Mouse (Mus musculus): ENCODE measurements around the gene Xrcc1. TPM values are rescaled to one million over a fixed set of nuclear protein-coding genes. Genes with fewer than 3 reads are reported as not detected.

Xrcc1 gene
- polyA plus RNA-seq, 1 experiment from 2014 or later, result 110 TPM

DNA sequence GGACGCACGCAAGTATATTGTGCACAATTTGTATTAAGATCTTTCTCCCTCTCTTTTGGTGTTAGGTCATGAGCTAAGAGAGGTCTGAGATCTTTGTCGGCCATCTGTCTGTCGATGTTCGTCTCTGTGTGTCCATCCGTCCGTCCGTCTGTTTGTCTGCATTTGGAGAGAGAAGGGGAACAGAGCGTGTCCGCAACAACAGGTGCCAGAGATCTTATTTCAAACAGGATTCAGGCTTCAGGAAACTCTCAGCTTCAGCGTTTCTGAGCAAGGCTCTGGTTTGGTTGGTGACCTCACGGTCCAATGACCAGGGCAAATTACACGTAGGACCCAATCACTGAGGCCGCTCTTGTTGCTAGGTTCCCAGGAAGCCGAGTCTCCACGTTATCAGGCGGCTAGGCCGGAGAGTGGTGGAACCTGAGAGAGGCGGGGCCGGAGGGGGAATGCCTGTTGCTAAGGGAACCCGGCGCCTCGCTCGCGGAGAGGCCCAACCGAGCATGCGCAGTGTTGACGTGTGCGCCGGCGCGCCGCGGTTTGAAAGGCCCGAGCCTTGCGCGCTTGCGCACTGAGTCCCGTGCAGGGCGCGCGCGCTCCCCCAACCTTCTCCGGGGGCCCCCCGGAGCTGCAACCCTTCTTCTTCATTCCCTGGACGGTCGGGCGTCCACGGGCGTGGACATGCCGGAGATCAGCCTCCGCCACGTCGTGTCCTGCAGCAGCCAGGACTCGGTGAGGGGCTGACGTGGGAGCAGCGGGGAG is 723 bp downstream of the Xrcc1 start:
- Histone ChIP-seq H3K9me3 (no peaks in the 10 kb centered on the region), H3K4me3 (peak overlapping the region; percentile 78), H3K27me3 (no peaks in the 10 kb centered on the region), H3K36me3 (peaks cover 33% of the 10 kb centered on the region), H3K4me1 (peaks cover 21% of the 10 kb centered on the region), H3K27ac (peak overlapping the region; percentile 87), H3K4me2 (peak overlapping the region; percentile 66), H3K9ac (peak overlapping the region; percentile 74)
- WGBS, result under 1% methylated on average over 57 of the region's 57 CpGs
- ATAC-seq (ENCODE audit: insufficient number of reproducible peaks, low FRiP score, low TSS enrichment, low read depth), result peak; percentile 98

DNA sequence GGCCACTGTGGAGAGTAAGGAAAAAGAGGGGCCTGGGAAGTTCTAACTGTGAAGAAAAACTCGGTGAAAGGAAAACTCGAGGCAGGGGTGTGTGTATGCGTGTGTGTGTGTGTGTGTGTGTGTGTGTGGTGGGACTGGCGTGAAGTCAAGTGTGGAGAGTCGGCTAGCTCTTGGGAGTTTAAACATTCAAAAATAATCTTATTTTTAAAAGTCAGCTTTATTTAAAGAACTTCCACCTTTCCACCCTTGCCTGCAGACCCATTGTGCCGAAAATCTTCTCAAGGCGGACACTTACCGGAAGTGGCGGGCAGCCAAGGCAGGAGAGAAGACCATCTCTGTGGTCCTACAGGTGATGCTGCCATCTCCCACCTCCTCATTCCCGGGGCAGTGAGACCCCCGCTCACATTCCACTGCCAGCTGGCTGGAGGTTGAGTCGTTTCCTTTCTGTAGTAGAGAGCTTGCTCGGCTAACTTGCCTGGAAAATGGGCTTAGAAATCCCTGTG is 1.5 kb downstream of the Xrcc1 start:
- Histone ChIP-seq H3K36me3 (peaks cover 39% of the 10 kb centered on the region), H3K27ac (peak overlapping the region; percentile 87), H3K4me2 (peak overlapping the region; percentile 66), H3K9ac (peak overlapping the region; percentile 74), H3K4me3 (peak overlapping the region; percentile 78), H3K9me3 (no peaks in the 10 kb centered on the region), H3K27me3 (no peaks in the 10 kb centered on the region), H3K4me1 (peaks cover 21% of the 10 kb centered on the region)
- whole genome bisulfite sequencing, result 23% methylated on average over 13 of the region's 13 CpGs
- no peak for ATAC-seq (ENCODE audit: insufficient number of reproducible peaks, low FRiP score, low TSS enrichment, low read depth)

DNA sequence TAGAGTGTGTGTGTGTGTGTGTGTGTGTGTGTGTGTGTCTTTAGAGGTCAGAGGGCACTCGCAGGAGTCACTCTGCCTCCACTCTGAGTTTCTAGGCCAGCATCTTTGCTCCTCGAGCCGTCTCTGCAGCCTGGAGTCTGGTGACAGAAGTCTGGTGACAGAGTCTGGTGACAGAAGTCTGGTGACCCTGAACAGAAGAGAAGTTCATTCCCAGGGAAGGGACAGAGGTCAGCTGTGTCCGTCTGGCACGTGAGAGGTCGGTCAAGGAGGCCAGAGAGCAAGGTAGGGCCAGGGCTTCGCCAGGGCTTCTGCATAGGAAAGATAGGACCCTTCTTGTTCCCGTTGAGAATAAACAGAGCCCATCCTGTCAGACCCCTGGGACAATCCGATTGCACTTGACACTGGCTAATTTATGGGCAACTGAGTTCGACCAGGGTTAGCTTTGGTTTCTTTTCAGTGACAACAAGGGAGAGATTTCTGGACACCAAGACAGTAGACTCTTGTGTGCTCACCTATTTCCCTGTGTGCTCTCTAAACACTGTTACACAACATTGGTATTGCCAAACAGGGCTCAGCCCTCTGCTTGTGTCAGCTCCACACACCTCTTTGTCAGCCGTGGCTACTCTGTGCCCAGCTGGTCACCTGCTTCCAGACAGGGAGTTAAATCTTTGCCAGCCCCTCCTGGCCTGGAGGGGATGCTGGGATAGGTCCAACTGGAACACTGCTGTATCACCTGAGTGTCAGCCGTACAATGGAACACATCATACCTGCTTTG is 6.1 kb downstream of the Xrcc1 start:
- no peak for ATAC-seq (ENCODE audit: insufficient number of reproducible peaks, low FRiP score, low TSS enrichment, low read depth)
- no peak overlapping the region for H3K4me3 ChIP-seq
- H3K27ac ChIP-seq, result no peak overlapping the region
- no peak overlapping the region for H3K4me2 ChIP-seq
- WGBS, result 90% methylated on average over 12 of the region's 12 CpGs
- peaks cover 10% of the 10 kb centered on the region for H3K4me1 ChIP-seq
- H3K9ac ChIP-seq, result no peak overlapping the region
- peaks cover 70% of the 10 kb centered on the region for H3K36me3 ChIP-seq
- H3K9me3 ChIP-seq, result no peaks in the 10 kb centered on the region
- no peaks in the 10 kb centered on the region for H3K27me3 ChIP-seq

DNA sequence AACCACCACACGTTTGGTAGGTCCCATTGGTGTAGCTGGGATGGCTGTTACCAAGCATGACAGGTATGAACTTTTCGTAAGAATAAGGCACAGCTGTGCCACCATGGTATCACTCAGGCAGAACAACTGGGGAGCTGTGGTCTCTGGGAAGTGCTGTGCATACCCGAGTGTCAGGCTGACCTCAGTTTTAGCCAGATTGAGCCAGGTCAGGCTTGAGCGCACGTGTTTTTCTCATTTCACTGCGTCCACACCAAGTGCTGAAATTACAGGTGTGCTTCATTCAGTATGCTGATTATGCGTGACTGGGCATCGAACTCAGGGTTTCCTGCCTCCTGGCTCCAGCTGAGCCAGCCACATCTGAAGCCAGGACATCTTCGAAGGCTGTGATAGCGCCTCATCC is 9.7 kb downstream of the Xrcc1 start:
- Histone ChIP-seq H3K4me2 (no peak overlapping the region), H3K27ac (no peak overlapping the region), H3K9me3 (no peaks in the 10 kb centered on the region), H3K27me3 (no peaks in the 10 kb centered on the region), H3K9ac (no peak overlapping the region), H3K4me1 (no peaks in the 10 kb centered on the region), H3K4me3 (no peak overlapping the region), H3K36me3 (peaks cover 70% of the 10 kb centered on the region)
- no peak for ATAC-seq (ENCODE audit: insufficient number of reproducible peaks, low FRiP score, low TSS enrichment, low read depth)
- 91% methylated on average over 10 of the region's 10 CpGs for WGBS

DNA sequence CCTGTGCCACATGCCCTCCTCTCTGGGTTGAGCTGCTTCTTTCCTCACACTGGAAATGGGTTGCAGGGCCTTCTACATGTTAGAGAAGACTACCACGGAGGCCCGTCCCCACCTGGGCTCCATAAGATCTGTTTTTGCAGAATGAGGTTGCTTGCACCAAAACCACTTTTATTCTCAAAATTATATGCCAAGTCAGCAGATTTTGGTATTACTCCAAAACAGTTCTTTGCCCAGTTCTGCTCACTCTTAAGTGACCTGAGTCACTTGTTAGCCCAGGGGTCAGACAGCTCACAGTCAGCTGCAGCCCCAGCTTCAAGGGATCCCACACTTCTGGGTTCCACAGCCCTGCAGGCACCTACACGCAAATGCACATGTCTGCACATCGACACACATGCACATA is 15.4 kb downstream of the Xrcc1 start:
- Histone ChIP-seq H3K4me1 (no peaks in the 10 kb centered on the region), H3K27me3 (no peaks in the 10 kb centered on the region), H3K4me3 (no peak overlapping the region), H3K27ac (no peak overlapping the region), H3K4me2 (no peak overlapping the region), H3K36me3 (peaks cover 67% of the 10 kb centered on the region), H3K9ac (no peak overlapping the region), H3K9me3 (no peaks in the 10 kb centered on the region)
- ATAC-seq (ENCODE audit: insufficient number of reproducible peaks, low FRiP score, low TSS enrichment, low read depth), result no peak
- WGBS, result 77% methylated on average over 4 of the region's 4 CpGs

DNA sequence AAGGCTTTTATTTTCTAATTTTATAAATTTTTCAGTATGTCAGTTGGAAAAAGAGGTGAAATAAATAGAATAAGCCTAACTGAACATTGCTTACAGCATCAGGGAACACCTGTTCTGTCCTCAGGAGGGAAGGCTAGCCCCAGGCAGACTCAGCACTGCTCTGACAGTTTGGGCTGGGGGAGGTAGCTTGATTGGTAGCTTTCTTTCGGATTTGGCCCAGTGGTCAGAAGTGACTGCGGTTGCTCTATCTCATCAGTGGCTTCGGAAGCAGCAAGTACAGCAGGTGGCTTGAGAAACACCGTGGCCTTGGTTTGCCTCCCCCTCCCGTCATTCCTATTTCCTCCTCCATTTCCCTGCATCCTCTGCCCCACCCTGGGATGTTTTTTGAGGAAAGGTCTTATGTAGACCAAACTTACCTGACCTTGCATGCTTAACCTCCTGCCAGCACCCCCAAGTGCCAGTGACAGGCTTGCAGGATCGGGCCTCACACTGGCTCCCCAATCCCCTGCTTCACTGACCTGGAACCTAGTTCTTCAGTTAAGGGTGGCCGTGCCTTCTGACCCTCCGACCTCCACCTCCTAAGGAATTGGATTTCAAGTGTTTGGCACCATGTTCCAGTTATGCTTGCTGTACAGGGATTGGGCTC is 17.2 kb downstream of the Xrcc1 start:
- Histone ChIP-seq H3K9me3 (no peaks in the 10 kb centered on the region), H3K27ac (no peak overlapping the region)

DNA sequence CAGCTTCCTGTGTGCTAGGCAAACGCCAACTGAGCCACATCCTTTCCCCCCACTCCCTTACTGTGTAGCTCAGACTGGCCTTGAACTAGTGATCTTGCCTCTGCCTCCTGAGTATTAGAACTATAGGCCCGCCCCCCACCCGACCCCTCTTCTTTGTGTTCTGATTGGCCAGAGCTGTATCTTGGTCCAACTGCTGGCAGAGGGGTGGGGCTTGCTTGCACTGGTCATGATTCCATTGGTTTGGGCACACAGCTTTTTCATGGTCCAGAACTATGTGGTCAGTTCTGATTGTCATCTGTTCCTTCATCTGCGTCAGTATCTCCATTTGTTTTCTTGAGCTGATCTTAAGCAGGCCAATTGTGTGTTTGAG is 17.7 kb downstream of the Xrcc1 start:
- no peak overlapping the region for H3K27ac ChIP-seq
- H3K4me1 ChIP-seq, result no peaks in the 10 kb centered on the region
- no peak overlapping the region for H3K4me2 ChIP-seq
- H3K27me3 ChIP-seq, result no peaks in the 10 kb centered on the region
- H3K9me3 ChIP-seq, result no peaks in the 10 kb centered on the region
- WGBS, result 82% methylated on average over 4 of the region's 4 CpGs
- no peak for ATAC-seq (ENCODE audit: insufficient number of reproducible peaks, low FRiP score, low TSS enrichment, low read depth)
- no peak overlapping the region for H3K9ac ChIP-seq
- H3K4me3 ChIP-seq, result no peak overlapping the region
- peaks cover 83% of the 10 kb centered on the region for H3K36me3 ChIP-seq

More for the DNA sequence above, 17.2 kb downstream of the Xrcc1 start:
- peaks cover 81% of the 10 kb centered on the region for H3K36me3 ChIP-seq
- no peak for ATAC-seq (ENCODE audit: insufficient number of reproducible peaks, low FRiP score, low TSS enrichment, low read depth)
- H3K27me3 ChIP-seq, result no peaks in the 10 kb centered on the region
- H3K9ac ChIP-seq, result no peak overlapping the region
- H3K4me1 ChIP-seq, result no peaks in the 10 kb centered on the region
- no peak overlapping the region for H3K4me2 ChIP-seq
- WGBS, result 89% methylated on average over 8 of the region's 8 CpGs
- H3K4me3 ChIP-seq, result no peak overlapping the region

DNA sequence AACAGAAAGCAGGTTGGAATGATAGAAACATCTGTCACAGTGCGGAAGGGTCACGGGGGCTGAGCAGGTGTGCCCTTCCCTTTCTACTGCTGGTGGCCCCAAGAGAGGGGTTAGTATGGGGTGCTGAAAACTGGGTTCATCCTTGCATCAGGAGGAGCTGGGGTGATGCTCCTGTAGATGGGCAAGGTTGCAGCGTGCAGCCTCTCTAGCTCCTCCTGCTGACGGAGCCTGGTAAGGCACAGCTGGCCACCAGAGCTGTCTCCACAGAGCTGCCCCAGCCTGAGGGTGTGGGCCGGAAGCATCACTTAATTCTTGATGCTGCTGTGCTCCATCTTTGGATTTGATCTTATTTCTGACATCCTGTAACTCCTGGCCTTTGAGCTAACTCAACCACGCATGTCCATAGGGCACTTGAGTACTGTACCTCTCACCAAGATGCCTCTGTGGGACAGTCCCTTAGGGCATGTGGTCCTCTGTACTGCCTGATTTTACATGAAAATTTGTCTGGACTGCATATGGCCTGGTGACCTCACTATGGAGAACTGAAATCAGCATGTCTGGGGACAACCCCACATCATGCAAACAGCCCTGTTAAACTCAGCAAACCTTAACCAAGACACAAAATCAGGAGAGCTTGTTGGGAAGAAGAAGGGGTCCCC is 18.6 kb downstream of the Xrcc1 start:
- no peaks in the 10 kb centered on the region for H3K9me3 ChIP-seq
- H3K4me3 ChIP-seq, result no peak overlapping the region
- H3K4me2 ChIP-seq, result no peak overlapping the region
- H3K9ac ChIP-seq, result no peak overlapping the region
- H3K27ac ChIP-seq, result no peak overlapping the region
- H3K4me1 ChIP-seq, result no peaks in the 10 kb centered on the region
- 58% methylated on average over 6 of the region's 6 CpGs for WGBS
- 0 out of 2 replicates have a peak, but pooled peaks have one; percentile 26 for ATAC-seq (ENCODE audit: insufficient number of reproducible peaks, low FRiP score, low TSS enrichment, low read depth)
- no peaks in the 10 kb centered on the region for H3K27me3 ChIP-seq
- H3K36me3 ChIP-seq, result peaks cover 80% of the 10 kb centered on the region

- Histone ChIP-seq H3K27me3 (no peaks in the 10 kb centered on the region), H3K4me3 (no peak overlapping the region), H3K4me1 (no peaks in the 10 kb centered on the region), H3K9ac (no peak overlapping the region), H3K4me2 (no peak overlapping the region), H3K36me3 (peaks cover 80% of the 10 kb centered on the region), H3K27ac (no peak overlapping the region), H3K9me3 (no peaks in the 10 kb centered on the region)
- ATAC-seq (ENCODE audit: insufficient number of reproducible peaks, low FRiP score, low TSS enrichment, low read depth), result no peak
- WGBS, result 95% methylated on average over 11 of the region's 11 CpGs
Observed at GRCm38 (mm10) chr7:24565627-24566026, 19.5 kb downstream of the Xrcc1 start.

- Histone ChIP-seq H3K4me1 (no peaks in the 10 kb centered on the region), H3K4me2 (no peak overlapping the region), H3K27ac (no peak overlapping the region), H3K27me3 (no peaks in the 10 kb centered on the region), H3K4me3 (no peak overlapping the region), H3K9me3 (no peaks in the 10 kb centered on the region), H3K36me3 (peaks cover 81% of the 10 kb centered on the region), H3K9ac (no peak overlapping the region)
- no peak for ATAC-seq (ENCODE audit: insufficient number of reproducible peaks, low FRiP score, low TSS enrichment, low read depth)
- WGBS, result 92% methylated on average over 9 of the region's 9 CpGs
Observed at GRCm38 (mm10) chr7:24566206-24566605, 20.1 kb downstream of the Xrcc1 start.

- 92% methylated on average over 4 of the region's 4 CpGs for WGBS
- Histone ChIP-seq H3K27me3 (no peaks in the 10 kb centered on the region), H3K27ac (no peak overlapping the region), H3K9ac (no peak overlapping the region), H3K4me2 (no peak overlapping the region), H3K4me1 (no peaks in the 10 kb centered on the region), H3K4me3 (no peak overlapping the region), H3K9me3 (no peaks in the 10 kb centered on the region), H3K36me3 (peaks cover 91% of the 10 kb centered on the region)
- ATAC-seq (ENCODE audit: insufficient number of reproducible peaks, low FRiP score, low TSS enrichment, low read depth), result no peak
Observed at GRCm38 (mm10) chr7:24568512-24568911, 22.4 kb downstream of the Xrcc1 start.

Data from limb, embryonic 15.5 days (tissue).